Mouse (Mus musculus) liver, postnatal 0 days (tissue): ENCODE measurements around the gene Rbbp8nl.

Source experiments
- CTCF ChIP-seq: sonication (generic); IDR thresholded peaks from 2 replicates; pipeline ENCODE4 v1.5.1; 2016; ENCODE audit warnings: antibody characterized with exemption, low read depth
- EP300 ChIP-seq: IDR thresholded peaks from 2 replicates; pipeline ENCODE4 v1.6.1; 2016; ENCODE audit warnings: antibody characterized with exemption, low read depth, mild to moderate bottlenecking

GRCm38 (mm10) chr2:180288966-180289365 lies 713 bp downstream of the Rbbp8nl start:
- TF ChIP-seq CTCF (no peak), EP300 (no peak)
